Mouse (Mus musculus): ENCODE measurements around the gene Zbtb8os. TPM values are rescaled to one million over a fixed set of nuclear protein-coding genes. Genes with fewer than 3 reads are reported as not detected.

Gene Zbtb8os
- polyA plus RNA-seq, 1 experiment from 2014 or later = 23.7 TPM

GRCm38 (mm10) chr4:129364379-129364778, 28.9 kb downstream of the Zbtb8os start:
- Histone ChIP-seq H3K9me3 (ENCODE audit: control insufficient read depth, low read length) (no peaks in the 10 kb centered on the region), H3K4me2 (replicated peaks) (no peak overlapping the region), H3K27me3 (ENCODE audit: control insufficient read depth, insufficient read depth, low read length) (no peaks in the 10 kb centered on the region), H3K36me3 (replicated peaks; ENCODE audit: control insufficient read depth, insufficient read depth) (peaks cover 28% of the 10 kb centered on the region), H3K9ac (no peak overlapping the region), H3K27ac (no peak overlapping the region), H3K4me1 (replicated peaks; ENCODE audit: control insufficient read depth, insufficient read depth, low read length) (no peaks in the 10 kb centered on the region), H3K4me3 (replicated peaks; ENCODE audit: low read length) (no peak overlapping the region)
- no peak for ATAC-seq (ENCODE audit: low FRiP score)
- WGBS = 86% methylated on average over 3 of the region's 3 CpGs
- no peak for DNase-seq (ENCODE audit: low spot score)

- Histone ChIP-seq H3K27ac (no peak overlapping the region), H3K9ac (no peak overlapping the region), H3K9me3 (ENCODE audit: control insufficient read depth, low read length) (no peaks in the 10 kb centered on the region), H3K4me2 (replicated peaks) (no peak overlapping the region), H3K36me3 (replicated peaks; ENCODE audit: control insufficient read depth, insufficient read depth) (peaks cover 20% of the 10 kb centered on the region), H3K4me1 (replicated peaks; ENCODE audit: control insufficient read depth, insufficient read depth, low read length) (no peaks in the 10 kb centered on the region), H3K4me3 (replicated peaks; ENCODE audit: low read length) (no peak overlapping the region), H3K27me3 (ENCODE audit: control insufficient read depth, insufficient read depth, low read length) (no peaks in the 10 kb centered on the region)
- ATAC-seq (ENCODE audit: low FRiP score) (no peak), DNase-seq (ENCODE audit: low spot score) (no peak)
- 94% methylated on average over 5 of the region's 5 CpGs for WGBS
Observed at GRCm38 (mm10) chr4:129365224-129365623, 29.7 kb downstream of the Zbtb8os start.

- Histone ChIP-seq H3K9me3 (ENCODE audit: control insufficient read depth, low read length) (no peaks in the 10 kb centered on the region), H3K4me2 (replicated peaks) (no peak overlapping the region), H3K9ac (no peak overlapping the region), H3K4me1 (replicated peaks; ENCODE audit: control insufficient read depth, insufficient read depth, low read length) (peaks cover 2% of the 10 kb centered on the region; the same call in 1 of the 2 replicates), H3K4me3 (replicated peaks; ENCODE audit: low read length) (no peak overlapping the region), H3K36me3 (replicated peaks; ENCODE audit: control insufficient read depth, insufficient read depth) (peaks cover 16% of the 10 kb centered on the region), H3K27me3 (ENCODE audit: control insufficient read depth, insufficient read depth, low read length) (no peaks in the 10 kb centered on the region), H3K27ac (no peak overlapping the region)
- ATAC-seq (ENCODE audit: low FRiP score) = no peak
- no peak for DNase-seq (ENCODE audit: low spot score)
- 95% methylated on average over 3 of the region's 3 CpGs for WGBS
Observed at GRCm38 (mm10) chr4:129371391-129371790, 35.9 kb downstream of the Zbtb8os start.

- Histone ChIP-seq H3K4me1 (replicated peaks; ENCODE audit: control insufficient read depth, insufficient read depth, low read length) (peaks cover 6% of the 10 kb centered on the region), H3K27me3 (ENCODE audit: control insufficient read depth, insufficient read depth, low read length) (no peaks in the 10 kb centered on the region), H3K4me2 (replicated peaks) (no peak overlapping the region), H3K36me3 (replicated peaks; ENCODE audit: control insufficient read depth, insufficient read depth) (peaks cover 8% of the 10 kb centered on the region), H3K27ac (no peak overlapping the region), H3K9ac (no peak overlapping the region), H3K9me3 (ENCODE audit: control insufficient read depth, low read length) (no peaks in the 10 kb centered on the region), H3K4me3 (replicated peaks; ENCODE audit: low read length) (no peak overlapping the region)
- DNase-seq (ENCODE audit: low spot score) = no peak
- ATAC-seq (ENCODE audit: low FRiP score) = no peak
- WGBS = 42% methylated on average over 8 of the region's 8 CpGs
Observed at GRCm38 (mm10) chr4:129373202-129373976, 37.9 kb downstream of the Zbtb8os start.

- Histone ChIP-seq H3K27ac (no peak overlapping the region), H3K4me1 (replicated peaks; ENCODE audit: control insufficient read depth, insufficient read depth, low read length) (peaks cover 6% of the 10 kb centered on the region), H3K36me3 (replicated peaks; ENCODE audit: control insufficient read depth, insufficient read depth) (no peaks in the 10 kb centered on the region), H3K9ac (no peak overlapping the region), H3K9me3 (ENCODE audit: control insufficient read depth, low read length) (no peaks in the 10 kb centered on the region), H3K4me2 (replicated peaks) (no peak overlapping the region), H3K27me3 (ENCODE audit: control insufficient read depth, insufficient read depth, low read length) (no peaks in the 10 kb centered on the region), H3K4me3 (replicated peaks; ENCODE audit: low read length) (no peak overlapping the region)
- ATAC-seq (ENCODE audit: low FRiP score) (no peak), DNase-seq (ENCODE audit: low spot score) (no peak)
- 51% methylated on average over 11 of the region's 11 CpGs for WGBS
Observed at GRCm38 (mm10) chr4:129374219-129374755, 38.8 kb downstream of the Zbtb8os start.

- 22% methylated on average over 6 of the region's 6 CpGs for WGBS
- Histone ChIP-seq H3K4me3 (replicated peaks; ENCODE audit: low read length) (no peak overlapping the region), H3K27ac (no peak overlapping the region), H3K36me3 (replicated peaks; ENCODE audit: control insufficient read depth, insufficient read depth) (no peaks in the 10 kb centered on the region), H3K27me3 (ENCODE audit: control insufficient read depth, insufficient read depth, low read length) (no peaks in the 10 kb centered on the region), H3K4me2 (replicated peaks) (no peak overlapping the region), H3K9me3 (ENCODE audit: control insufficient read depth, low read length) (no peaks in the 10 kb centered on the region), H3K4me1 (replicated peaks; ENCODE audit: control insufficient read depth, insufficient read depth, low read length) (peaks cover 6% of the 10 kb centered on the region), H3K9ac (no peak overlapping the region)
- ATAC-seq (ENCODE audit: low FRiP score) (no peak), DNase-seq (ENCODE audit: low spot score) (no peak)
Observed at GRCm38 (mm10) chr4:129375000-129375399, 39.5 kb downstream of the Zbtb8os start.

GRCm38 (mm10) chr4:129375821-129376220, 40.3 kb downstream of the Zbtb8os start:
- H3K27ac ChIP-seq = no peak overlapping the region
- H3K4me2 ChIP-seq (replicated peaks) = no peak overlapping the region; the same call in 1 of the 2 replicates
- H3K9ac ChIP-seq = no peak overlapping the region
- peaks cover 6% of the 10 kb centered on the region for H3K4me1 ChIP-seq (replicated peaks; ENCODE audit: control insufficient read depth, insufficient read depth, low read length)
- DNase-seq (ENCODE audit: low spot score) (no peak), ATAC-seq (ENCODE audit: low FRiP score) (no peak)
- H3K36me3 ChIP-seq (replicated peaks; ENCODE audit: control insufficient read depth, insufficient read depth) = no peaks in the 10 kb centered on the region
- H3K4me3 ChIP-seq (replicated peaks; ENCODE audit: low read length) = no peak overlapping the region
- 70% methylated on average over 5 of the region's 5 CpGs for WGBS
- no peaks in the 10 kb centered on the region for H3K9me3 ChIP-seq (ENCODE audit: control insufficient read depth, low read length)
- no peaks in the 10 kb centered on the region for H3K27me3 ChIP-seq (ENCODE audit: control insufficient read depth, insufficient read depth, low read length)

- no peaks in the 10 kb centered on the region for H3K9me3 ChIP-seq (ENCODE audit: control insufficient read depth, low read length)
- DNase-seq (ENCODE audit: low spot score) (peak; percentile 65), ATAC-seq (ENCODE audit: low FRiP score) (peak; percentile 74)
- no peaks in the 10 kb centered on the region for H3K36me3 ChIP-seq (replicated peaks; ENCODE audit: control insufficient read depth, insufficient read depth)
- under 1% methylated on average over 47 of the region's 68 CpGs for WGBS
- H3K4me3 ChIP-seq (replicated peaks; ENCODE audit: low read length) = peak overlapping the region; percentile 86
- no peaks in the 10 kb centered on the region for H3K27me3 ChIP-seq (ENCODE audit: control insufficient read depth, insufficient read depth, low read length)
- H3K4me1 ChIP-seq (replicated peaks; ENCODE audit: control insufficient read depth, insufficient read depth, low read length) = peaks cover 6% of the 10 kb centered on the region
- peak overlapping the region; percentile 90 for H3K9ac ChIP-seq
- H3K27ac ChIP-seq = peak overlapping the region; percentile 91
- H3K4me2 ChIP-seq (replicated peaks) = peak overlapping the region; percentile 63
Observed at GRCm38 (mm10) chr4:129376961-129377545, 41.6 kb downstream of the Zbtb8os start.

- no peaks in the 10 kb centered on the region for H3K27me3 ChIP-seq (ENCODE audit: control insufficient read depth, insufficient read depth, low read length)
- H3K9me3 ChIP-seq (ENCODE audit: control insufficient read depth, low read length) = no peaks in the 10 kb centered on the region
- DNase-seq (ENCODE audit: low spot score) = peak; percentile 76
- peak within 1 kb of the TSS; percentile 63 for H3K4me2 ChIP-seq (replicated peaks)
- peak within 1 kb of the TSS; percentile 90 for H3K9ac ChIP-seq
- H3K36me3 ChIP-seq (replicated peaks; ENCODE audit: control insufficient read depth, insufficient read depth) = no peaks in the 10 kb centered on the region
- peaks cover 6% of the 10 kb centered on the region for H3K4me1 ChIP-seq (replicated peaks; ENCODE audit: control insufficient read depth, insufficient read depth, low read length)
- 2% methylated on average over 62 of the region's 65 CpGs for WGBS
- H3K27ac ChIP-seq = peak within 1 kb of the TSS; percentile 91
- peak within 1 kb of the TSS; percentile 86 for H3K4me3 ChIP-seq (replicated peaks; ENCODE audit: low read length)
- peak; percentile 68 for ATAC-seq (ENCODE audit: low FRiP score)
Observed at GRCm38 (mm10) chr4:129377601-129378390, 42.3 kb downstream of the Zbtb8os start, which contains the start of gene Zbtb8a. Gene Zbtb8a (minus strand): TSS chr4:129378116.
